Mouse (Mus musculus) kidney, postnatal 25 days (tissue): ENCODE data around the gene Taok2.

Source experiments
- DNase-seq, 2 experiments: peaks; one replicate each; pipeline ENCODE4 v3.0.0; 2021; ENCODE audit warnings: mixed read lengths in 2 of 2

Gene Taok2

DNA sequence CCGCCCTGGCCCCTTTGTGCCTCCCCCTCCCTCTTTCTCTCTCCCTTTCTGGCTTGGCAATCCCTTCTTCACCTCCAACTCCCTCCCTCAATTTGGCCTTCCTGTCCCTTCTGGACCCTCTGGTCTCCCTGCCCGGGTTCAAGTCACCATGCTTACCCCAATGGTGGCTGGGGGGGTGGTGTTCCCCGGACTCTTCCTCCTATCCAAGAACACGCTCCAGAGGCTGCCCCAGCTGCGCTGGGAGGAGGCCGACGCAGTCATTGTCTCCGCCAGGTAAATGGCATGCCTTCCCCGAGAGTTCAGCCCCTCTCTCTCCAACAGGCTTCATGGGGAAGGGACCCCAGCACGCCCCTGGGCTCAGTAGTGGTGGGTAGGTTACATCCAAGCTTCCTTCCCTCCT, 60.6 kb downstream of the Taok2 start:
- DNase-seq: no peak

DNA sequence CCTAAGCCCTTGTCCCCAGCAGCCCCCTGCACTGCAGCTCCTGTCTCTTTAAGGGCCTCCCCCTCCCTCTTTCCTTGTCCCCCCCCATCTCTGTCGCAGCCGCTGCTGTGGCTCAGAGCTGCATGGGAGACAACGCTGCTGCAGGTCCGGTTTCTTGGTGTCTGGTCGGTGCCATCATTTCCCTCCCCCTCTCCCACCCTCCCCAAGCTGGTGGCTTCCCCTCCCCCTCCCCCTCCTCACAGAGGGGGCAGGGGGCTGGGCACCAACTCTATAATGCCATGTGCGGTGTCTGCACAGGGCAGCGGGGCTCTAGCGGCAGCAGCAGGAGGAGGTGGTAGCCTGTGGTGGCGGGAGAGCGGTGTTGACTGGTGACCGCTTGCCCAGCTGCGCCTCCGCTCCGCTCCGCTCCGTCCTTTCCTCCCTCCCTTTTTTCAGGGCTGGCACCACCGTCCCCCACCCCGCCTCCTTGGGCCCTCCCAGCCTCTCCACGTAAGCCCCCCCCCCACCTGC, 61.2 kb downstream of the Taok2 start:
- DNase-seq: peak in 1 of 2 experiments; percentile 40

DNA sequence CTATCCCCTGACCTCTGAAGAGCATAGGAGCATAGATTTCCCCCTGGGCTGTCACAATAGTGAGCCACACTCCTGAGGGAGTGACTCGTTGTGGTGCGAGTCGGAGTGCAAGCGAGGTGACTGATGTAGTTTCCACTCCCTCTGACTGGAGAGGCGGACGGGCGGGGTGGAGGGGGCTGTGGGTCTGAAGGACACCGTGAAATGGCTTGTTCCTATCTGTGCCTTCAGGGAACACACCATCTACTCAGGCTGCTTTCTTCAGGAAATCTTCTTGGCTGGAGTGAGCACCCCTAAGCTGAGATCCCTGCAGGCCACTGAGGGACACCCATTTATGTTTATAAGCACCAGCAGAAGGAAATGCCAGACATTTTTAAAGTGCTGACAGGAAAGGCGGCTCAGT, 61.8 kb downstream of the Taok2 start:
- DNase-seq: peak in 1 of 2 experiments; percentile 56

DNA sequence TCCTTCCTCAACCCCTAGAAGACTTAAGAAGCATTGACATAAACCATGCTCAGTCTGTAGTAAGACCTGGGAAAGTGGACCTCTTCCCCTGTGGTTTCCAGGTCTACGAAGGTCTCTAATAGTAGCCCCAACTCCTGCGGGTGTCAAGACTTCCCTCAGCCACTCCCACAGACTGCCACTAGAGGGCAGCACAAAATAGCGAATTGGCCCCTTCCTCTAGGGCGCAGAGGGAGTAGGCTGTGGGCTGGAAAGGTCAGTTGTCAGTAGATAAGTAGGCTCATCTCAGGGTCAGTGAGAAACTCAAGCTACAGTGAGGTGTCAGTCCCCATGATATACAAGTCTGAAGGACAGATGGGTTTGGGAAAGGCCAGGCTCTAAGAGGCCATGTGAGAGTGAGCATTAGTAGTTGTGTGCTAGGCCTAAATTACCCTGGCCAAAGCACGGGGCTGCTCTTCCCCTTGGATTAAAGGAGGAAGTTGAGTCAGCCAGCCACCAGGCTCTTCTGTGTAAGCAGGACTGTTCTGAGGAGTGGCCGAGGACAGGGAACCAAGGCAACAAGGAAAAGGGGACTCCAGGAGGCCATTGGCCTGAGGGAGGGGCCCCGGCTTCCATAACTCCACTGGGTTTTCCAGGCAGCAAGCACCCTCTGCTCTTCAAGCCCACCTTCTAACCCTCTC, 62.5 kb downstream of the Taok2 start:
- peak; percentile 83 to 89 for DNase-seq

DNA sequence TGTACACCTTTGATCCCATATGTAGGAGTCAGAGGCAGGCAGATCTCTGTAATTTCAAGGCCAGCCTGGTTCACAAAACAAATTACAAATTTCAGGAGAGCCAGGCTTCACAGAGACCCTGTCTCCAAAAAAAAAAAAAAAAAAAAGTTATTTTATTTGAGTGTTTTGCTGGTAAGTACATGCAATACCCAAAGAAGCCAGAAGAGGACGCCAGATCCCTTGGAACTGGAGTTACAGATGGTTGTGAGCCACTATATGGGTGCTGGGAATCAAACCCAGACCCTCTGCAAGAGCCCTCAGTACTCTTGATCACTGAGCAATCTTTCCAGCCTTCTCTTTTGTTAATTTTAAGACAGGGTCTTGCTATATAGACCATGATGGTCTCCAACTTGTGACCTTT, 65.7 kb downstream of the Taok2 start:
- DNase-seq: no peak

DNA sequence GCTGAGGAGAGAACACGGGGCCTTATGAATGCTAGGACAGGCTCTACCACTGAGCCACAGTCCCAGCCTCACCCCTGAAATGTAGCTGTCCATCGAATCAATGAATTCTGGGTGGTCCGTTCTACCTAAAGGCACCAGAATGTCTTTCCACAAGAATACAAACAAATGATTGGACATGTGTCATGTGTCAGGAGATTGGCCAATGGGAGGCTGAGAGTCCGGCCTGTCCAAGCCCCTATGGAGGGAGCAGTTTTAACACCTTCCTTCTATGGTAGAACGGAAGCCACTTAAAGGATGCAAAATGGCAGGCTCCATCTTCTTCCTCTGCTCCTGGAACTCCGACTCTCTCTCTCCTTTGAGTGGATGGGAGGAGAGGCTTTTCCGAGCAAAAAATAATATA, 66.9 kb downstream of the Taok2 start:
- peak in 1 of 2 experiments; percentile 5 for DNase-seq

DNA sequence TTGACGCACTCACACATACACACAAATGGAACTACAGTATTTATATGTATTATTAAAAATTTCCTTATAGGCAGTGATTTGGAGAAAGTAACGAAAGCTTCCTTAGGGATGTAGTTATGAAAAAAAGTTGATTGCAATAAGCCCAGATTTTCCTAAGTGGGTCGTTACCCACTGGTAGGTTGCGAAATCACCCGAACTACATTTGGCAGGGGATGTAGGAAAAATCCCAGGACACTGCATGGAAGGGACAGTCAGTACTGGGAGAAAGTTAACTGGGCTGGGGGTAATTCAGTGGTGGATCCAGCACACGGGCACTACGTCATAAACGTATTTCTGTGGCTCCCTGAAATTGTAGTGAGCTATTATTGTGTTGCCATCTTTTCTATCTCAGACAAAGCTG, 68.0 kb downstream of the Taok2 start:
- DNase-seq: peak in 1 of 2 experiments; percentile 32

DNA sequence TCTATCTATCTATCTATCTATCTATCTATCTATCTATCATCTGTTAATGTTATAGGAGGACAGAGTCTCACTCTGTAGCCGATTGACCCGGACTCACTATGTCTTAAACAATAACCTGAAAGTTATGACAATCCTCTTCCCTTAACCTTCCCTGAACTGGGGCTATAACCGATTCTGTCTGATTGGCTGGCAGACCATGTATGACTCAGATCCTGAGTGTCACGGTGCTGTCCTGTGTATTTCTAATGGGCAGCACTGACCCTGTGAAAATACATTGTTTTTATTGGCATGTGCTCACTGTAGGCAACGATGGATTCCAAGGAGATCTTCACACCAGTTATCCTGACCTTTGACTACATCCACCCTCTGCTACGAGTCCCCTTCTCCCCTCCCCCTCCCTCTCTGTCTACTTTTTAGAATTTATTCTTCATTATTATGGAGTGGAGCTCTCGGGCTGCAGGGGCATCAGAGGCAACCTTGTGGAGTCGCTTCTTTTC, 68.7 kb downstream of the Taok2 start:
- no peak for DNase-seq
